Mouse (Mus musculus) embryonic facial prominence, embryonic 13.5 days (tissue): ENCODE data around the gene Vmn1r90. TPM values are rescaled to one million over a fixed set of nuclear protein-coding genes. Genes with fewer than 3 reads are reported as not detected.
"Not testable (repeated sequence)": the region's sequence is repeated elsewhere in the genome, so short reads cannot be mapped to it uniquely, and the experiment has no call there.

ENCODE experiments used
- ATAC-seq: fragments of 200-750 bp; cut with Nextera tagmentation; 2 replicates; pipeline ENCODE4 v1.8.0; 2017; ENCODE audit warnings: low read depth; ENCODE audit not compliant: insufficient number of reproducible peaks, insufficient read depth, low FRiP score, low TSS enrichment
- H3K27ac ChIP-seq: fragments of 300-500 bp; sonication (generic); 2 replicates; pipeline ENCODE4 v1.5.1; 2015; ENCODE audit warnings: moderate library complexity, mild to moderate bottlenecking, inconsistent platforms
- H3K27me3 ChIP-seq: fragments of 300-500 bp; sonication (generic); 2 replicates; pipeline ENCODE4 v1.6.1; 2015; ENCODE audit warnings: mild to moderate bottlenecking, inconsistent platforms
- H3K36me3 ChIP-seq: fragments of 300-500 bp; sonication (generic); 2 replicates; pipeline ENCODE4 v1.6.1; 2015; ENCODE audit warnings: mild to moderate bottlenecking, inconsistent platforms
- H3K4me1 ChIP-seq: fragments of 300-500 bp; sonication (generic); 2 replicates; pipeline ENCODE4 v1.6.1; 2015; ENCODE audit warnings: inconsistent platforms
- H3K4me2 ChIP-seq: fragments of 300-500 bp; sonication (generic); 2 replicates; pipeline ENCODE4 v1.6.1; 2015; ENCODE audit warnings: moderate library complexity, mild to moderate bottlenecking, inconsistent platforms
- H3K4me3 ChIP-seq: fragments of 300-500 bp; sonication (generic); 2 replicates; pipeline ENCODE4 v1.5.1; 2015; ENCODE audit warnings: mild to moderate bottlenecking, inconsistent platforms
- H3K9ac ChIP-seq: fragments of 300-500 bp; sonication (generic); 2 replicates; pipeline ENCODE4 v1.6.1; 2015; ENCODE audit warnings: mild to moderate bottlenecking, inconsistent platforms
- H3K9me3 ChIP-seq: fragments of 300-500 bp; sonication (generic); 2 replicates; pipeline ENCODE4 v1.6.1; 2016; ENCODE audit warnings: inconsistent platforms
- WGBS: fragments of 180-500 bp; shearing (Covaris S2); methylation state at CpG from one replicate; pipeline ENCODE4 v1.1.7; 2015; ENCODE audit warnings: mixed read lengths; 5-methylcytosine and 5-hydroxymethylcytosine counted together
- polyA plus RNA-seq: library from polyadenylated mRNA; unstranded; fragments of >200 nt; fragmentation: Nextera tagmentation; extraction: Ambion mirVana; gene quantifications from 2 replicates; pipeline ENCODE4 v1.2.1, GENCODE M21; 2015

The Vmn1r90 gene
- polyA plus RNA-seq = 0.25 and 0.41 TPM in 2 replicates

GRCm38 (mm10) chr7:14563406-14563805 is at the start of gene Vmn1r90:
Vmn1r90 (minus strand) TSS chr7:14563506.
- Histone ChIP-seq H3K4me3 (no peak within 1 kb of the TSS), H3K27me3 (no peaks in the 10 kb centered on the region)
- 52% methylated on average over 1 of the region's 1 CpGs for WGBS

DNA sequence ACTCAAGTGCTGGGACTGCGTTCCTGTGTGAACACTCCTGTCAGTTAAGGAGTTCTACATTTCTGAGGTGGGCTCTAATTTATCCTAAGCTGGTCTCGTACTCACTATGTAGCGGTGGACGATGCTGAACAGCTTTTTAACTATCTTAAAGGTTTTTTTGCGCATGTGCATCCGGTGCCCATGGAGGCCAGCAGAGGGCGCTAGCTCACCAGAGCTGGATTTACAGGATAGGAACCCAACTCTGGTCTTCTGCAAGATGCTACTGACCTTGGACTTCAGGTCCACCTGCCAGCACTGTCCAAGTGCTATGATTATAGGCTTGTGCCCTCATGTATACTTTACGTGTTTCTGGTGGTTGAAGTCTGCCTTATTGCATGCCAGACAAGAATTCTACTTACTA is 29.7 kb upstream of the Vmn1r90 start:
- not testable (repeated sequence) for H3K4me1 ChIP-seq, H3K4me2 ChIP-seq, H3K27me3 ChIP-seq, ATAC-seq, H3K4me3 ChIP-seq, H3K27ac ChIP-seq, H3K9ac ChIP-seq, H3K36me3 ChIP-seq
- WGBS = 61% methylated on average over 8 of the region's 8 CpGs
- peaks cover 27% of the 10 kb centered on the region for H3K9me3 ChIP-seq

More at GRCm38 (mm10) chr7:14563406-14563805, at the start of gene Vmn1r90:
- Histone ChIP-seq H3K9ac (no peak within 1 kb of the TSS), H3K4me1 (no peaks in the 10 kb centered on the region), H3K9me3 (peaks cover 15% of the 10 kb centered on the region; the same call in 1 of the 2 replicates), H3K4me2 (no peak within 1 kb of the TSS), H3K27ac (no peak within 1 kb of the TSS), H3K36me3 (no peaks in the 10 kb centered on the region)
- no peak for ATAC-seq

DNA sequence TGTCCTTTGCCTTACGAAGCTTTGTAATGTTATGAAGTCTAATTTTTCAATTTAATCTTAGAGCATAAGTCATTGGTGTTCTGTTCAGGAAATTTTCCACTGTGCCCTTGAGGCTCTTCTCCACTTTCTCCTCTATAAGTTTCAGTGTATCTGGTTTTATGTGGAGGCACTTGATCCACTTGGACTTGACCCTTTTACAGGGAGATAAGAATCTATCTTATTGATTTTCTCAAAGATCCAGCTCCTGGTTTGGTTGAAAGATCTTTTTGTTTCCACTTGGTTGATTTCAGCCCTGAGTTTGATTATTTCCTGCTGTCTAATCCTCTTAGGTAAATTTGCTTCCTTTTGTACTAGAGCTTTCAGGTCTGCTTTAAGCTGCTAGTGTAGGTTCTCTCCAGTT is 11.0 kb downstream of the Vmn1r90 start:
- Histone ChIP-seq H3K36me3 (no peaks in the 10 kb centered on the region), H3K4me2 (no peak overlapping the region), H3K9ac (no peak overlapping the region), H3K27ac (no peak overlapping the region), H3K9me3 (peaks cover 18% of the 10 kb centered on the region; the same call in 1 of the 2 replicates), H3K27me3 (no peaks in the 10 kb centered on the region), H3K4me1 (no peaks in the 10 kb centered on the region), H3K4me3 (no peak overlapping the region)
- no peak for ATAC-seq
- WGBS = 84% methylated on average over 1 of the region's 1 CpGs

DNA sequence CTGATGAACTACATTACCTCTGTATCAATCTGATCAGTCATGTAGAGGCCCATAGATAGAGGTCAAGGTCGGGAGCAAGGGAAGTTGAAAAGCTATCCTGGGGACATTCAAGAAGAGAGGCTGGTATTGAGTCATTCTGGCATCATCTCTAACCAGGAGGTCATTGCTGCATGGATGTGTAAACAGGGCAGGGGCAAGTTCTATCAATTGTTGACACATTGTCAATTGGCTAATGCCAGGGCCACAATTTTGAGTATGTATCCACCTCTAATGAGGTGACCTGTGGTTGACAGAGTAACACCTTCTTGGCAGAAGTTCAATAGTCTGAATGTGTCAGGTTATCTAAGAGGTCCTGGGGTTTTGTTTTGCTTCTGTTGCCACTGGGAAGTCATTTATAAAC is 38.0 kb downstream of the Vmn1r90 start:
- no peak overlapping the region for H3K4me2 ChIP-seq
- 52% methylated on average over 1 of the region's 1 CpGs for WGBS
- H3K9me3 ChIP-seq = peaks cover 14% of the 10 kb centered on the region
- H3K27ac ChIP-seq = no peak overlapping the region
- no peaks in the 10 kb centered on the region for H3K36me3 ChIP-seq
- ATAC-seq = no peak
- H3K9ac ChIP-seq = no peak overlapping the region
- H3K4me1 ChIP-seq = no peaks in the 10 kb centered on the region
- H3K27me3 ChIP-seq = no peaks in the 10 kb centered on the region
- no peak overlapping the region for H3K4me3 ChIP-seq

- 81% methylated on average over 1 of the region's 1 CpGs for WGBS
- Histone ChIP-seq H3K4me1 (no peaks in the 10 kb centered on the region), H3K4me2 (no peak overlapping the region), H3K9ac (no peak overlapping the region), H3K36me3 (no peaks in the 10 kb centered on the region), H3K27me3 (no peaks in the 10 kb centered on the region), H3K4me3 (no peak overlapping the region), H3K9me3 (peaks cover 28% of the 10 kb centered on the region), H3K27ac (no peak overlapping the region)
- ATAC-seq = no peak
Observed at GRCm38 (mm10) chr7:14522636-14523035, 40.7 kb downstream of the Vmn1r90 start.

DNA sequence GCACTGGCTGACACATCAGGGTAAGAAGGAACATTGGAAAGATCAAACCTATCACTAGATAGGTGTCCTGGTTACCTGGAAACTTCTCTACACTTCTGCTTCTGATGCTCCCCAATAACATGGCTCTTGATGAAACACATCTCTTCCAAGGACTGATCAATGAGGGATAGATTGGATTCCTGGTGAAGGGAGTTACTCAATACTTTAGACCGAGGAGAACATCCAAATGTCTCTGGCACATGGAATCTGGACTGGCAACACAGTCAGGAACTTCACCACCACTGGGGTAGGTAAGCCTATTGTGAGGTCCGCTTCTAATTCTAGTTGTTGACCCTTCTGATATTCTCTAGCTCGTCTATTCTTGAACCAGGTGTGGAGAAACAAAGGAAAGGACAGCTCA is 45.0 kb downstream of the Vmn1r90 start:
- Histone ChIP-seq H3K27me3 (no peaks in the 10 kb centered on the region), H3K27ac (no peak overlapping the region), H3K4me2 (no peak overlapping the region), H3K9ac (no peak overlapping the region), H3K36me3 (no peaks in the 10 kb centered on the region), H3K4me3 (no peak overlapping the region), H3K4me1 (no peaks in the 10 kb centered on the region), H3K9me3 (peaks cover 24% of the 10 kb centered on the region)
- no peak for ATAC-seq
- 62% methylated on average over 3 of the region's 3 CpGs for WGBS

Other genes starting within 250 kb of the Vmn1r90 start
- gene Obox8, start 229.9 kb downstream of the Vmn1r90 start, polyA plus RNA-seq = not detected in 2 replicates
- not detected in 2 replicates for gene Sult2a8, start 116.7 kb downstream of the Vmn1r90 start, polyA plus RNA-seq
- not detected in 2 replicates for gene Sult2a7, start 69.3 kb downstream of the Vmn1r90 start, polyA plus RNA-seq
- not detected in 2 replicates for gene Obox7, start 96.0 kb upstream of the Vmn1r90 start, polyA plus RNA-seq